Mouse (Mus musculus): Measurements from ENCODE around the gene Tango6. TPM values are rescaled to one million over a fixed set of nuclear protein-coding genes. Genes with fewer than 3 reads are reported as not detected.

Gene Tango6
- total RNA-seq, 2 experiments from 2014 or later = 8.8 to 9.5 TPM

DNA sequence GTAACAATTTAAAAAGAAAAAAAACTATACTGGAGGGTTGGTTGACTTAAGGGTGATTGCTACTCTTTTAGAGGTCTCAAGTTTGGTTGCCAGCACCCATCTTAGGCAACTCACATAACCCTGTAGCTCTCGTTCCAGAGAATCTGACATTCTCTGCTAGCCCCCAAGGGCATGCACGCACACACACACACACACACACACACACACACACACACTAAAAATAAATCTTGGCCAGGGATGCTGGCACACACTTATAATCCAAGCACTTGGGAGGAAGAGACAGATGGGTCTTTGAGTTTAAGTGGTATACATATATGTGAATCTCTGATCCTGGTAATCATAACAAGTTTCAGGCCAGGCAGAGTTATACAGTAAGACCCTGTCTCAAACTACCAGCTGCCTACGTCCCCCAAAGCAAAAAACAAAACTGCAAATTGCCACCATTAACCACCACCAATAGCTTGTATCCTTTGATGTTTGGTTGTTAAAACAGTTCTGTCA lies 14.9 kb downstream of the Tango6 start:
- intact Hi-C loops (cut with DNase I) = loop anchor here (5.0 kb wide), 1 partner anchor 190 kb away; no protein-coding TSS in a partner anchor
- DNase-seq = peak in 1 of 2 experiments; percentile 51

DNA sequence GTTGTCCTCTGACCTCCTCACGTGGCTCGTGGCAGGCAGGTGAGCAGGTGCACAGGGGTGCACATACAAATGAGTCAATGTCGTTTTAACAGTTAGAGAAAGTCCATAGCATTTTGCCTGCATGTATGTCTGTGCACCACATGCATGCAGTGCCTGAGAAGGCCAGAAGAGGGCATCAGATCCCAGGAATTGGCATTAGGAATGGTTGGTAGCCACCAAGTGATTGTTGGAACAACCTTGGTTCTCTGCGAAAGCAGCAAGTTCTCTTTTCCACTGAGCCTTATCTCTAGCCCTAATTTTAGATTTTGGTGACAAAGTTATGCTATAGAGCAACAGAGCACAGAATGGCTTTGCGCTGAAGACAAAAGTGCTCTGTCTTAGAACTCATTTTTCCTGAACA lies 16.7 kb downstream of the Tango6 start:
- peak; percentile 76 to 87 for DNase-seq
- intact Hi-C loops (cut with DNase I) = loop anchor here (5.0 kb wide), 1 partner anchor 188 kb away; no protein-coding TSS in a partner anchor

DNA sequence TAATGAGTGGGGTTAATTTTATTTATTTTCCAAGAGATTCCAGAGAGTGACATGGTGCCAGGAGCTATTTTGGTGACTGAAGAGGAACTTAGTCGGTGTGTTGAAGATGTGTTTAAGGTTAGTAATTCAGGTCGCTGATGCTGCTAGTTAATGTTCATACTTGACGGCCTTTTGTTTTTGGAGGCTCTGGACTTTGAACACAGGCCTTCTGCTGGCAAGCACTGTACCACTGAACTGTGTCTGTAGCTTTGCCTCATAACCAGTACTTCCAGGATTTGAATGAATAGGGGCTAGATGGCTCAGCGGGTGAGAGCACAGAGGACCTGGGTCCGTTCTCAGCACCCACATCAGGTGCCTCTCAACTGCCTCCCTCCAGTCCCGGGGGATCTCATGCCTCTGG lies 17.3 kb downstream of the Tango6 start:
- intact Hi-C loops (cut with DNase I) = no loop called here
- no peak for DNase-seq

DNA sequence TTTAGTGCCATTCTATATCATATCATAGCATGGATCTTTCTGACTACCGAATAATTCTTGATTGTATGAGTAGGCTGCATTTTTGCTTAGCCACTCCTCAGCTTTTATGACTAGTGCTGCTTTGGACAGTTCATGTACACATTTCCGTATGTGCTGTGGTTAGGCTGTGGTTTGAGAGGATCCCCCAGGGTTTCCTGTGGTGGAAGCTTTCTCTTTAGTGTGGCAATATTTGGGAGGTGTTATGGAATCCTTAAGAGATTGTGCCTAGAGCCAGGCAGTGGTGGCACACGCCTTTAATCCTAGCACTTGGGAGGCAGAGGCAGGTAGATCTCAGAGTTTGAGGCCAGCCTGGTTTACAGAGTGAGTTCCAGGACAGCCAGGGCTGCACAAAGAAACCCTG lies 18.5 kb downstream of the Tango6 start:
- intact Hi-C loops (cut with DNase I) = no loop called here
- no peak for DNase-seq

DNA sequence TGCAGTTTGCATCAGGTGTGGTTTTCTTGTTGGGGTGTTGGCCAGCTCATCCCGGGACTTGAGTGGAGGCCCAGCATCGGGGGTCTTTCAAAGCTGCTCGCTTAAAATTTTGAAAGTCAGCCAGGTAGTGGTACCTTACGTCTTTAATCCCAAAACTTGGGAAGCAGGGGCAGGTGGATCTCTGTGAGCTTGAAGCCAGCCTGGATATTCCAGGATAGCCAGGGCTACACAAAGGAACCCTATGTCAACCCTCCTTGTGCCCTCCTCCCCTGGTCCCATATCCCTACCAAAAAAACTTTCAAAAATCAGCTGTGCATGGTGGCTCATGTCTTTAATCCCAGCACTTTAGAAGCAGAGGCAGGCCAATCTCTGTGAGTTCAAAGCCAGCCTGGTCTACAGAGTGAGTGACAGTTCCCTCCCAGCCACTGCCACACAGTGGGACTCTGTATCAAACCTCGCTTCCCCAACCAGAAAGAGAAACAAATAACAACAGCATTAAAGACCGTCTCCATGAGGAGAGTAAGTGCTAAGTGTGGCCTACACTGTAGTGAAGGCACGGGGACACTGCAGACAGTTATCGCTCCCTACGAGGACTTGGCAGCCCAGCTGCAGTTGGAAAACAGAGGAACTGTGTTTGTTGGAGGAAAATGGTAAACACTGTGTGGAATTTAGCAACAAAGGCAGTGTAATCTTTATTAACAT lies 21.5 kb downstream of the Tango6 start:
- intact Hi-C loops (cut with DNase I) = no loop called here
- no peak for DNase-seq

DNA sequence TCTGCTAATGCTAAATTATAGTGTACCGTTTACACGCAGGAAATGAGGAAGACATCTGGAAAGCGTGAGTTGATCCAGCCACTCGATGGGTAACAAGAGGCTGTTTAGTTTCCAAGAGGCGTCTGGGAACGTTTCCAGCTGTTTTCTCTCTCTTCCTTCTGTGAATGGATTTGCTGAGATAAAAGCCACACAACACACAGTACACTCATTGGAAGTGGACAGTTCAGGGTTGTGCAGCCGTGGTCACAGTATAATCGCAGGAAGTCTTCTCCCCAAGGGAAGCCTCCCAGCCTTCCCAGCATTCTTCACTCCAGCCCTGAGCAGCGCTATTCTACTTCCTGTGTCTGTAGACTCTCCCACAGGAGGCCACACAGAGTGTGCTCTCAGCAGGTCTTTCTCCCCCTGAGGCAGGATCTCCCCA lies 22.0 kb downstream of the Tango6 start:
- intact Hi-C loops (cut with DNase I) = no loop called here

DNA sequence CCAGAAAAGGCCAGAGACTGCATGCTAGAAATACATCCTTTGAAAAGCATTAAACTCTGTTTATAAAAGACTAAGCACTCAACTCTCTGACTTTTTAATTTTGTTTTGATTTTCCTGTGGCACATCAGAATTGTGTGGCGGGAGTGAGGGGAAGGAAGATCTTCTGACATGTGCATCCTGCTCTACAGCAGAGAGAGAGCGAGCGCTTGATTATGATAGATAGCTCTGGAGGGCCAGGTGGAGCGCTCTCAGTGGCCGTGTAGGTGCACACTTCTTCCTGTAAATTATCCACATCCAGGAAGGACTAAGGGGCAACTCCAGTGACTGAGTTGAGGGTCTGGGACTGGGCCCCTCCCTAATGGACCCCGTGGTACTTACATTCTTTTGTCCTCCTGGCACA lies 23.3 kb downstream of the Tango6 start:
- intact Hi-C loops (cut with DNase I) = no loop called here

More for the DNA sequence above, 22.0 kb downstream of the Tango6 start:
- peak; percentile 66 to 79 for DNase-seq

DNA sequence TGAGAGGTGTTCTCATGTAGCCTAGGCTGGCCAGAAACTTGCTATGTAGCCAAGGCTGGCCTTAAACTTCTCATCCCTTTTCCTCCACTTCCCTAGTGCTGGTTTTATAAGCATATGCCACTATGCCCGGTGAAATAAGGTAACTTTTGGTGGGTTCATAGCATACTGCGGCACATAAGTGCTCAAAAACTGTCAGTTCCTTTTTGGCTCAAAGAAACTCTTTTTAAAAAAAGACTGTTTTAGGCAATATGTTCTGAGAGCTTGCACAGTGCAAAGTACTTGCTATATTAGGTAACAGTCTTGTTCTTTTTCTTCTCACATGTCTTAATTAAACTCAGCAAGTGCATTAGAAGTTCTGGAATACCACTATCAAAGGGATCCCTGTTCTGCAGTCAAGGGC lies 27.1 kb downstream of the Tango6 start:
- no peak for DNase-seq
- intact Hi-C loops (cut with DNase I) = no loop called here

More for the DNA sequence above, 23.3 kb downstream of the Tango6 start:
- no peak for DNase-seq

DNA sequence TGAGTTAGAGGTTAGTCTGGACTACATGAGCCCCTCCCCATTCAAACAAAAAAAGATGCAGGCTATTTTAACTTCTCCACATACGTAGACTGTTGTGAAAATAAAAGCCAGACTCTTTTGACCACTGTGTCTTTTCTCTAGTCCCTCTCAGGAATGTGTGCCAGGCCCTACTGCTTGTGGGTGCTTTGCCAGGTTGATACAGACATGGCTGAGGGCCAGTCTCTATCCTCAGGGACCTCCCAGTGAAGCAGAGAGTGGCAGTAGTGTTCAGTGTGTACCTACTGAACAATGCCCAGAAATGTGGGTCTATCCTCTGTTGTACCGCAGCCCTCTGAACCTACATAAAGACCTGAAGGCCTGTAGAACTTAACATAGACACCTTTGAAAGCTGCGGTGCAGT lies 29.6 kb downstream of the Tango6 start:
- intact Hi-C loops (cut with DNase I) = no loop called here
- DNase-seq = peak in 1 of 2 experiments; percentile 43

DNA sequence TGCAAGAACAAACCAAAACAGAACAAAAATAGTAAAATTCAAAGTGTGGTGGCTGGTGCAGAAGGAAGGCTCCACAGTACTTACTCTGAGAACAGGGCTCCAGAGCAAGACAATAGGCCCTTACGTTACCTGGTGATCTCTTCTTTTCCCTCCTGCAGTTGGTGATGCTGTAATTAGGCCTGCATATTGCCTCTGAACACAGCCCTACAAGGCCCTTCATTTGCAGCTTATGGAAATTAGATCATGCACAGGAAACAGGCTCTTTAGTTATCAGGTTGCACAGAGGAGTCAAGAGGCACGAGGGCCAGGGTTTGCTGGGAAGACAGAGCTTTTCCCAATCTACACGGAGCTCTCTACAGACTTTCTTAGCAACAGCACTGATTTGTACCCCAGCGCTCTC lies 31.4 kb downstream of the Tango6 start:
- DNase-seq = no peak
- intact Hi-C loops (cut with DNase I) = no loop called here

DNA sequence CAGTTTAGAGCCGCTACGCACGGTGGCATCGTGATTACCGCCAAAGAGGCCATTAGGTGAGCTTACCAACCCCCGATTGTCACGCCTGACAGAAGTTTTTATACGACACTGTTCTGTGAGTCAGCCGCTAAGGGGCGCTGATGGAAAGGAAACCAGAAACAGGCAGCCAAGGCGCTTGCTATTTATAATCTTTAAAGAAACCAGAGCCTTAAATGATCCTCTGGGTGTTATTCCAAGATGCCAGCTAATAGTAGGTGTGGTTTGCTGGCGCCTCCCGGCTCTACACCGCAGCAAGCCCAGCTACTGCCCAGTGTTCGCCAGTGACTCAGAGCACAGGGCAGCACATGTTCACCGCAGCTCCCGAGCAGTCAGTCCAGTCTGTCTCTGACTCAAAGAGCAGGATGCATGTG lies 35.2 kb downstream of the Tango6 start:
- peak; percentile 84 to 89 for DNase-seq
- intact Hi-C loops (cut with DNase I) = loop anchor here (1.0 to 5.0 kb wide), 3 partner anchors 154 to 173 kb away; partner anchors contain the start of gene Has3

DNA sequence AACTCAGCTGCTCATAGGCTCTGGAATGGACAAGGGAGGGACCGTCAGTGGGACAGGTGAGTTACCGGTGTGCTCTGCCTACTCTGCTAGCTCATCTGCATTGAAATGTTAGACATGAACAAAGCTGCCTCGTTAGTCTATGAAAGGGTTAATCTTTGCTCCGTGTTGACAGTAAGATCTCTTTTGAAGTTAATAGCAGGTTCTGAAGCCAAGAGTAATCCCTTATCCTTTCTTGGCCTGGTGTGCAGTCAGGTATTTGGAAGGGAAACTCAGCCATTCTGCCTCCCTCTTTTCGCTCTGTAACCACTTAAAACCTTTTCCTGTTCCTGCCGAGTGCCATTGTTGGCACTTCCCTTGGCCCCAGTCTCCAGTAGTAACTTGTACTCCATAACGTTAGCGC lies 38.1 kb downstream of the Tango6 start:
- no peak for DNase-seq
- intact Hi-C loops (cut with DNase I) = no loop called here

DNA sequence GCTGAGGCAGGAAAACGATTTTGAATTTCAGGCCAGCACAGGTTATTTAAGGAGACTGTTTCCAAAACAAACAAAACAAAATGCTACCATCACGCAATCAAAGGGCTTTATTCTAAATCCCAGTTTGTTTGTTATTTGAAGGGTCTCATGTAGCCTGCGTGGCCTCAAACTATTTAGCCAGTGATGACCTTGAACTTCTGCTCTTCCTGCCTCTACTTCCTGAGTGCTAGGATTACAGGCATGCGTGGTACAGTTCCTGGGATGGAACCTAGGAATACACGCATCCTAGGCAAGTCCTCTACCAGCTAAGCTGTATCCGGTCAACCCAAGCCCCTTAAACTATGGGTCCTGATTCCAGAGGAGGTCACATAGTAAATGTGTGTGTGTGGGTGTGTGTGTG lies 39.6 kb downstream of the Tango6 start:
- DNase-seq = no peak
- intact Hi-C loops (cut with DNase I) = no loop called here

DNA sequence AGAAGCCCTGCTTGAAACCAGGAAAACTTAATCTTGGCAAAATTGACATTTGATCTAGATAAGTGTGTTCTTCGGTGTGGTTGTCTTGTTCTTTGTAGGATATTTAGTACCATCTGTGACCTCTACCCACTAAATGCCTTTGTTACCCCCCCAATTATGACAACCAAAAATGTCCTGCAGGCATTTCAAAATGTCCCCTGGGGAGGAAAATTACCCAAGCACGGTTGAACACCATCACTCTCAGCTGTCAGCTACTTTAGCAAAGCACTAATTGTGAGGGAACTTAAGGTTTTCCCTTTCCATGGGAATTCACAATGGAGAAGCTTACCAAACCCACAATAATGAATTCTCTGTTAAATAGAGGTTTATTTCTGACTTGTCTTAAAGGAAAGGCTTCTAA lies 41.1 kb downstream of the Tango6 start:
- no peak for DNase-seq
- intact Hi-C loops (cut with DNase I) = no loop called here

DNA sequence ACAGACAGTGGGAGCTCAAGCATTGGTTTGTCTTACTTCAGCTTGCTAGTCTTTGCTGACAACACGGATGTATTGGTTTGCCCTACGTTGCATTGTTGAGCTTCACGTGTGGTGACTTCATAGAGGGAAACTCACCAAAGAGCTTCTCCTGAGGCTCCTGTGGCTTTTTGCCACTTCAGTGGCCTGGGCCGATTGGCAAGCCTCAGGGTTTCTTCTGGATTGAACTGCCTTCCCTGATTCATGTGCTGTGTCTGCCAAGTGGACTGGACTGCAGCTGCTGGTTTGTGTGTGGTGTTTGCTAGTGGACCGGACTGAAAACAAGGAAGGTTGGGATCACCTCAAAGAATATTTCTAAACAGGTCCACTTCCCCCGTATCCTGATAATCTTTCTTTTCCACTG lies 43.7 kb downstream of the Tango6 start:
- intact Hi-C loops (cut with DNase I) = no loop called here
- DNase-seq = no peak

DNA sequence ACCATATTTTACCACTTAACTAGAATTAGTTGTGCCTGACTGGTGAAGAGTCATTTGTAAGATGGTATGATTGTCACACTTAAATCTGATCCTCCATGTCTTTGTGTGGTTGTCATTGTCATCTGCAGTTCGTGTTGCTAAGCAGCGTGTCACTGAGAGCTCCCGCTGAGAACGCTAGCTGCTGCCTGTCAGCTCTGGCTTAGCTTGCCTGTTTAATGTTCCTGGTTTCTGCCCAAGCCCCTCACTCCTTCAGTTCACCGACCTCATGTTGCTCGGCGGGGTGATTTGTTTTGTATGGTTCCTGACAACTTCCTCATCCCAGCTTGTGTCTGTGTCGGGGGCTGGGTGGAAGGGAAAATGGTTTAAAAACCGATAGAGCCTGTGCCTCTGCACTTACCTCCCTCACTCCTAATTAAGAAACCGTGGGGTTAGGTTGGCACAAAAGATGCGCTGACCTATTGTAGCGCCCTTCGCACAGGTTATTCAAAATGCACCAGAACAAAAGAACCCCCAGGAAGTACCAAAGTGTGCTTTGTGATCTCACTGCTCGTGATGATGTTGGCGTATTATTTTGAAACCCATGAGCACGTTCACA lies 44.5 kb downstream of the Tango6 start:
- intact Hi-C loops (cut with DNase I) = no loop called here
- DNase-seq = no peak

DNA sequence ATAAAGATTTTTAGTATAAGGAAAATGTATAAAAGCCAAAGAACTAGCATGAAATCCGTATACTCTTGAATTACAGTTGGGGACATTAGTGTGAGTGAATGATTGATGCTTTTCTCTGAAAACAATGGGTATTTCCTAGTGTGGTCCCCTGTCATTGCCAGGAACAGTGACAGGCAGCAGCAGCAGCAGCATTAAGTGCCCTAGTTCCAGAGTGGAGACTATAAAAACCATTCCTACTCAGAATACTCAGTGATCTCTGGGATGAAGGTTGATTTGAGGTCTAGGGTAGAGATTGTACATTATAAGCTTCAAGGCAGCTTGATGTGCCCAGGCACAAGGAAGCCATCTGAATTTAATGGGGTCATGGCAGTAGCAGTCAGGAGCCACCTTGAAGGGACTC lies 45.0 kb downstream of the Tango6 start:
- no peak for DNase-seq
- intact Hi-C loops (cut with DNase I) = no loop called here

DNA sequence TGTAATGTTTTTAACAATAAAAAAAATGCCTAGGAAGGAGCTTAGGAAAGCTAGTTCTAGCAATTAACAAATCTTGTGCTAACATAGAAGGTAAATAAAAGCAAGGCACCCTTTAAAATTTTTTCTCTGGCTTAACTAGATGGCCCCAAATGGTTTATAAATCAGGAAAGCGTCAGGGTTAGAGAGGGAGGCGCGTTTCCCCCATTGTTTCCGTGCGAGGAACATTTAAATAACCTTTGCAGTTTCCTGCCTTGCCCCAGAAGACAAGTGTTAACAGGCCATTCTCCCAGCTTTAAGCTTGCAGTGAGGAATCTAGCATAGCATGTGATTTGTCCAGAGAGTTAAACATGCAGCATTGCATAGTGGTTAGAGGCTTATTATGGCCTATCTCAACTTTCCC lies 50.1 kb downstream of the Tango6 start:
- no peak for DNase-seq
- intact Hi-C loops (cut with DNase I) = loop anchor here (5.0 kb wide), 1 partner anchor 44 kb away; no protein-coding TSS in a partner anchor

DNA sequence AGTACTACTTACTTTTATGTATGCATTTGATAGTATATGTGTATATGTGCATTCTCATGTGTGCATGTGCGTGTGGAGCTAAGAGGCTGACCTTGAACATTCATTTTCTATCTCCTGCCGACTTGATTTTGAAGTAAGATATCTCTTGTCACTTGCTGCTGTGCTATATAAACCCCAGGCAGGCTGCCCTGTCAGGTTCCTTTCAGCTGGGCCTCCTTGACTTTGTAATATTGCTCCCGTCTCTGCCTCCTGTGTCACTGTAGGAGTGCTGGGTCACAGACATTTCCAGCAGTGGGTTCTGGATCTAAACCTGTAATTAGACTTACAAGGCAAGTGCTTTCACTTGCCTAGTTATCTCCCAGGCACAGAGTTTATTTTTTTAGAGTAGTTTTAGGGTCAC lies 50.8 kb downstream of the Tango6 start:
- intact Hi-C loops (cut with DNase I) = loop anchor here (5.0 kb wide), 1 partner anchor 44 kb away; no protein-coding TSS in a partner anchor
- no peak for DNase-seq

DNA sequence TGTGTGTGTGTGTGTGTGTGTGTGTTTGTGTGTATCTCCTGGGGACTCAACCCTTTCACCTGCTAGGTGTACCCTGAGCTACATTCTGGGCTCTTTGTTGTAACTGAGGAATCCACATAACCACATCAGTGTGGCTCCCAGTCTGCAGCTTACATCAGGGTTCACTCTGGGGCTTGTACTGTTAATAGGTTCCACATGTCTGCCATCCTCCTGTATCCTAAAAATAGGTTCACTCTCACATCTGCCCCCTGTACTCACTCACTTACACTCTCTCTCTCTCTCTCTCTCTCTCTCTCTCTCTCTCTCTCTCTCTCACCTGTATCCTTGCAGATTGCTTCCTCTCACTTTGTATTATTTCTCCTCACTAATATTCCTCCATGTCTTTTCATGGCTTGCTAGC lies 51.4 kb downstream of the Tango6 start:
- intact Hi-C loops (cut with DNase I) = loop anchor here (5.0 kb wide), 1 partner anchor 43 kb away; no protein-coding TSS in a partner anchor
- DNase-seq = peak in 1 of 2 experiments; percentile 22

DNA sequence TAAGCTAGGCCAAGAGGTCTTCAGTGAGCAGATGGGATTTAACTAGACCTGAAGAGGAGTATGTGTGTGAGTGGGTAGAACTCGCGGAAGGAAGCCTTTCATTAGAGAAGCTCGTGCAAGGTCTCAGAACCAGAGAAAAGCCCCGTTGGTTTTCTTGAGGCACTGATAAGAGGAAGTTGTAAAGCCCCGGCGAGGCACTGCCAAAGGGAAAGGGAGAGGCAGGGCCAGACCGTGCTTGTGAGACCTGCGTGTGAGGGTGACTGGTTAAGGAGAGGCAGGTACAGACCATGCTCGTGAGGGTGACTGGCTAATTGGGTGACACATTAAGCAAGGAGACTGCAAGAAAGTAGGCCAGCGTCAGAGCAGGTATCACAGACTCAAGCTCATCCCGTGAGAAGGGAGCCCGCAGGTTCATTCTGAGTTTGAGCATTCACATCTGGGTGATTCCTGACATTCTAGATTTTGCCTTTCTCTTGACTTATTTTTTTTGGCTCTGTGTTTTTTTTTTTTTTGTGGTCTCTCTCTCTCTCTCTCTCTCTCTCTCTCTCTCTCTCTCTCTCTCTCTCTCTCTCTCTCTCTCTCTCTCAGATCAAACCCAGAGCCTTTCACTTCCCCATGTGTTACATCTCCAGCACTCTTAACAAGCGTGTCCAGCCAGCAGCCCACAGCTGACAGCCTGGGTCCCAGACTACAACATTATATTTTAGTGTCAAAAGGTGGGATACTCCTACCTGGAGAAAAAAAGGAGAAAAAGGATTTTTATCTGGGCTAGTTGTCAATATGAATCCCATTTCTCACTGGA lies 54.2 kb downstream of the Tango6 start:
- DNase-seq = no peak
- intact Hi-C loops (cut with DNase I) = no loop called here

Measured in heart, postnatal 14 days (tissue).